Mouse (Mus musculus) cerebellum, adult 8-10 months (tissue): ENCODE measurements around the gene Igsf1.

ENCODE experiments used
- DNase-seq: peaks from one replicate; pipeline ENCODE4 v3.0.0; 2022

Gene Igsf1

DNA sequence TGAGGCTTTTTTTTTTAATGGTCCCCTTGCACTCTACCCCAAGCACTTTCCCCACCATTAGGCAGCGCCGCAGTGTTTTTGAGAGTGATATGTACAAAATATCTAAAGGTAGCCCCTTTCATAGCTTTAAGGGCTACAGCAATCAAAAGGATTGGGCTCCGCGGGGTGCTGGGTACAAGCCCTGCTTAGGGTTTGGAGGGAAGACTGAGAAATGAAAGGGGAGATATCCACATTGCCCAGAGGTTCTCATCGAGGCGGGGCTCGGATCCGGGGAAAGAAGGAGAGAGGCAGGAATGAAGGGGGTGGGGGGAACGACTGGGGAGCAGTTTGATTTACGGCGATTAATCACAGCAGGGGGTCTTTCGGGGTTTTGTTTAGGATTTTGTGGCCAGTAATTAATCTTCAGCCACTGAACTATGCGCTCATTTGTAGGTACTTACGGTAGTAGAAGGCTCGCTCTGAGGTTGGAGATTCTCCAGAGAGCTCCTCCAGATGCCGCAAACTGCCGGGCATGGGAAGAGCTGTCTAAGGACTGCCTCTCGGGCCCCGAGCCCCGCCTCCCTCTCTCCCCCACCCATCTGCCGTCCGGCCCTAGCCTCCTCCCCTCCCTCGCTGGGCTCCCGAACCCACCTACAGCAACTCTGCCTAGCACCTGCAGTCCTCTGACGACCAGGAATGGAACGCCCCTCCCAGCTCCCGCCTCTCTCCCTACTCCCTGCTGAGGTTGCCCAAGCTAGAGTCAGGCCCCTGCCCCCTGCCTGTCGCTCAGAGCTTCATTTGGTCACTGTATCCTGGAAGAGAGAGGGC, at the start of gene Igsf1:
Gene Igsf1 (minus strand): TSS at position 537 of the 807 bp plus-strand sequence.
- no peak for DNase-seq

DNA sequence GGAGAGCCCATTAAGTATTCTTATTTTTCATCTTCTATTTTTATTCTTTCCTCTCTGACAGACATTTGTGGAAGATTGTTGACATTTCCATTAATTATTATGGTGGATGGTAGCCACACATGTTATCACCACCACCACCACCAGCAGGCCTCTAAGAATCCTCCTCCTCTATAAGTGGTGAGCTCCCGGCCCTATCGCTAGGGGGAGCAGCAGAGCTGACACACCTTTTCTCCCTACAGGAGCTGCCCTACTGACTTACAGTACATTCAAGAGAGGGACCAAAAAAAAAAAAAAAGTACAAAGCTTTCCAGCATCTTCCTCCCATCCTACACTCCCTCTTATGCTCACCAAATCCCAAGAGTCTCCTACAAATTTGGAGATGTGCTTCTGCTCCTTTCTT, 26.7 kb downstream of the Igsf1 start:
- DNase-seq: no peak

DNA sequence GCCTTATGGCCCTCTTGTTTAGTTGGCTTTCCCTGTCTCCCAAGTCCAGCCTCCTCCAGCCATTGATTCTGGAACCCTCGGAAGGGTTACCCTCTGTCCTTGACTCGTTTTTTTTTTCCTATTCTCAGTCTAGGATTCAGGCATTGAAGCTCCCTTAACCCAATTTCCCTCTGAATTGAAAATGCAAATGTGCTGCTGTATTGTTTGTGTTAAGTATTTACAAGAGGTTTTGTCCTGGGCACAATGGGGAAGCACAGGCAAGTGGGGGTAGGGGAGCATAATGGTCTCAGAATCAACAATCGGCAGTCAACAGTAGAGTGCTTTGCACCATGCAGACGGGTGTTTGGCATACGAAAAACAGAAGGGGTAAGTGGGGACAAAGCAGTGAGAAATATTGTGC, 52.4 kb downstream of the Igsf1 start:
- no peak for DNase-seq

DNA sequence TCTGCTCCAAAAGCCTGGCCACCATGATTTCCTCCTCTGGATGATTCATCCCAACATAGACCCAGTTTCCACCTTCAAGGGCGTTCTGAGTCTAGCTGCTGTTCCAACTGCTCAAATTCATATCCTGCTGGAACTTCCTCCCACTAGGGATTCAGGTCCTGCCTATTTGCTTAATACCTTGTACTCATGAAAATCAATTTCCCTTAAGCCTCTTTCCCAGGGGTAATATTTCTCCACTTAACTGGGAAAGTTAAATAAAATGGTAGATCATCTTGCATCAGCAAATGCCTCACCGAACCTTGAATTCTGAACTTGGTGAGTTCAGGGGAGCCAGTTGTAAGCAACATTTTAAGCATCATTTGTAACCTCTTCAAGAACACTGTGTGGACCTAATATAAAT, 62.6 kb downstream of the Igsf1 start, which contains the start of gene Olfr1321:
Gene Olfr1321 (minus strand): TSS at position 101 of the 400 bp plus-strand sequence.
- DNase-seq: no peak
